Mouse (Mus musculus): ENCODE data around the gene Cks2. TPM values are rescaled to one million over a fixed set of nuclear protein-coding genes. Genes with fewer than 3 reads are reported as not detected.

The Cks2 gene
- 76.0 and 78.7 TPM in 2 replicates for polyA plus RNA-seq (2015; fragmentation: Nextera tagmentation; extraction: Ambion mirVana)

- H3K27ac ChIP-seq, result peak within 1 kb of the TSS; percentile 66; the same call in 1 of the 2 replicates
- H3K27me3 ChIP-seq, result no peaks in the 10 kb centered on the region
- peak within 1 kb of the TSS; percentile 71 for H3K4me3 ChIP-seq
- ATAC-seq (ENCODE audit: low FRiP score), result peak; percentile 99
- peaks cover 9% of the 10 kb centered on the region for H3K4me1 ChIP-seq (replicated peaks)
- peak within 1 kb of the TSS; percentile 93 for H3K4me2 ChIP-seq
- H3K9ac ChIP-seq, result peak within 1 kb of the TSS; percentile 80
- under 1% methylated on average over 83 of the region's 83 CpGs for WGBS
- H3K36me3 ChIP-seq, result no peaks in the 10 kb centered on the region
- no peaks in the 10 kb centered on the region for H3K9me3 ChIP-seq
These were observed at the start of gene Cks2 for GRCm38 (mm10) chr13:51644829-51645789. Cks2 (plus strand) TSS chr13:51645232.

GRCm38 (mm10) chr13:51595404-51595803 is 49.6 kb upstream of the Cks2 start:
- peaks cover 17% of the 10 kb centered on the region for H3K27me3 ChIP-seq
- no peaks in the 10 kb centered on the region for H3K9me3 ChIP-seq
- peak; percentile 46; the same call in 1 of the 2 replicates for ATAC-seq (ENCODE audit: low FRiP score)
- peaks cover 13% of the 10 kb centered on the region for H3K4me1 ChIP-seq (replicated peaks)
- WGBS, result 23% methylated on average over 11 of the region's 11 CpGs
- H3K27ac ChIP-seq, result no peak overlapping the region
- peak overlapping the region; percentile 45 for H3K4me3 ChIP-seq
- no peak overlapping the region for H3K9ac ChIP-seq
- H3K36me3 ChIP-seq, result no peaks in the 10 kb centered on the region
- H3K4me2 ChIP-seq, result peak overlapping the region; percentile 73

GRCm38 (mm10) chr13:51598063-51598462 is 47.0 kb upstream of the Cks2 start:
- H3K4me1 ChIP-seq (replicated peaks), result peaks cover 18% of the 10 kb centered on the region
- WGBS, result 58% methylated on average over 2 of the region's 2 CpGs
- no peaks in the 10 kb centered on the region for H3K36me3 ChIP-seq
- H3K4me2 ChIP-seq, result no peak overlapping the region
- no peak overlapping the region for H3K4me3 ChIP-seq
- H3K27me3 ChIP-seq, result peaks cover 17% of the 10 kb centered on the region
- no peak overlapping the region for H3K27ac ChIP-seq
- no peaks in the 10 kb centered on the region for H3K9me3 ChIP-seq
- no peak for ATAC-seq (ENCODE audit: low FRiP score)
- H3K9ac ChIP-seq, result no peak overlapping the region

GRCm38 (mm10) chr13:51600169-51600568 is 44.9 kb upstream of the Cks2 start:
- 90% methylated on average over 8 of the region's 8 CpGs for WGBS
- H3K27ac ChIP-seq, result no peak overlapping the region

GRCm38 (mm10) chr13:51602764-51603163 is 42.3 kb upstream of the Cks2 start:
- H3K9me3 ChIP-seq, result no peaks in the 10 kb centered on the region
- peak overlapping the region; percentile 48 for H3K4me2 ChIP-seq
- no peak for ATAC-seq (ENCODE audit: low FRiP score)
- H3K27ac ChIP-seq, result no peak overlapping the region
- no peaks in the 10 kb centered on the region for H3K27me3 ChIP-seq
- H3K9ac ChIP-seq, result no peak overlapping the region
- H3K4me3 ChIP-seq, result no peak overlapping the region
- H3K36me3 ChIP-seq, result no peaks in the 10 kb centered on the region
- peaks cover 17% of the 10 kb centered on the region for H3K4me1 ChIP-seq (replicated peaks)
- 70% methylated on average over 8 of the region's 8 CpGs for WGBS

More at GRCm38 (mm10) chr13:51600169-51600568, 44.9 kb upstream of the Cks2 start:
- Histone ChIP-seq H3K9me3 (no peaks in the 10 kb centered on the region), H3K4me3 (no peak overlapping the region), H3K27me3 (peaks cover 11% of the 10 kb centered on the region), H3K36me3 (no peaks in the 10 kb centered on the region), H3K9ac (no peak overlapping the region), H3K4me2 (no peak overlapping the region), H3K4me1 (replicated peaks) (peaks cover 21% of the 10 kb centered on the region)
- ATAC-seq (ENCODE audit: low FRiP score), result no peak

- Histone ChIP-seq H3K9me3 (no peaks in the 10 kb centered on the region), H3K4me1 (replicated peaks) (peaks cover 17% of the 10 kb centered on the region), H3K27ac (peak overlapping the region; percentile 24; the same call in 1 of the 2 replicates), H3K4me2 (peak overlapping the region; percentile 48), H3K9ac (peak overlapping the region; percentile 39), H3K4me3 (peak overlapping the region; percentile 21), H3K27me3 (no peaks in the 10 kb centered on the region), H3K36me3 (no peaks in the 10 kb centered on the region)
- ATAC-seq (ENCODE audit: low FRiP score), result peak; percentile 84
- WGBS, result 18% methylated on average over 16 of the region's 16 CpGs
These were observed 41.7 kb upstream of the Cks2 start for GRCm38 (mm10) chr13:51603221-51603893.

- peak overlapping the region; percentile 48 for H3K4me2 ChIP-seq
- H3K27me3 ChIP-seq, result no peaks in the 10 kb centered on the region
- ATAC-seq (ENCODE audit: low FRiP score), result peak; percentile 53
- no peaks in the 10 kb centered on the region for H3K36me3 ChIP-seq
- H3K4me3 ChIP-seq, result no peak overlapping the region
- H3K4me1 ChIP-seq (replicated peaks), result peaks cover 17% of the 10 kb centered on the region
- peak overlapping the region; percentile 24; the same call in 1 of the 2 replicates for H3K27ac ChIP-seq
- H3K9me3 ChIP-seq, result no peaks in the 10 kb centered on the region
- no peak overlapping the region for H3K9ac ChIP-seq
- WGBS, result 47% methylated on average over 4 of the region's 4 CpGs
These were observed 41.2 kb upstream of the Cks2 start for GRCm38 (mm10) chr13:51603894-51604244.

GRCm38 (mm10) chr13:51609231-51609630 is 35.8 kb upstream of the Cks2 start:
- ATAC-seq (ENCODE audit: low FRiP score), result no peak
- Histone ChIP-seq H3K27me3 (no peaks in the 10 kb centered on the region), H3K9ac (no peak overlapping the region), H3K9me3 (no peaks in the 10 kb centered on the region), H3K4me2 (no peak overlapping the region), H3K36me3 (no peaks in the 10 kb centered on the region), H3K4me1 (replicated peaks) (peaks cover 6% of the 10 kb centered on the region), H3K27ac (no peak overlapping the region), H3K4me3 (no peak overlapping the region)
- WGBS, result 97% methylated on average over 7 of the region's 7 CpGs

- H3K4me1 ChIP-seq (replicated peaks), result peaks cover 5% of the 10 kb centered on the region; the same call in 1 of the 2 replicates
- H3K36me3 ChIP-seq, result no peaks in the 10 kb centered on the region
- H3K27ac ChIP-seq, result no peak overlapping the region
- H3K4me2 ChIP-seq, result no peak overlapping the region
- no peak for ATAC-seq (ENCODE audit: low FRiP score)
- no peak overlapping the region for H3K9ac ChIP-seq
- no peaks in the 10 kb centered on the region for H3K27me3 ChIP-seq
- no peaks in the 10 kb centered on the region for H3K9me3 ChIP-seq
- H3K4me3 ChIP-seq, result no peak overlapping the region
- WGBS, result 37% methylated on average over 9 of the region's 9 CpGs
These were observed 34.0 kb upstream of the Cks2 start for GRCm38 (mm10) chr13:51611060-51611459.

GRCm38 (mm10) chr13:51611500-51611899 is 33.5 kb upstream of the Cks2 start:
- Histone ChIP-seq H3K27me3 (no peaks in the 10 kb centered on the region), H3K4me1 (replicated peaks) (peaks cover 9% of the 10 kb centered on the region), H3K9ac (no peak overlapping the region), H3K4me3 (no peak overlapping the region), H3K9me3 (no peaks in the 10 kb centered on the region), H3K4me2 (no peak overlapping the region), H3K27ac (no peak overlapping the region), H3K36me3 (no peaks in the 10 kb centered on the region)
- ATAC-seq (ENCODE audit: low FRiP score), result no peak
- 45% methylated on average over 5 of the region's 5 CpGs for WGBS

- 69% methylated on average over 10 of the region's 10 CpGs for WGBS
- H3K27ac ChIP-seq, result no peak overlapping the region
- peaks cover 14% of the 10 kb centered on the region for H3K4me1 ChIP-seq (replicated peaks)
- no peak overlapping the region for H3K4me3 ChIP-seq
- H3K9ac ChIP-seq, result no peak overlapping the region
- H3K4me2 ChIP-seq, result no peak overlapping the region
- no peaks in the 10 kb centered on the region for H3K36me3 ChIP-seq
- no peaks in the 10 kb centered on the region for H3K9me3 ChIP-seq
- no peak for ATAC-seq (ENCODE audit: low FRiP score)
- H3K27me3 ChIP-seq, result no peaks in the 10 kb centered on the region
These were observed 29.2 kb upstream of the Cks2 start for GRCm38 (mm10) chr13:51615815-51616214.

- no peaks in the 10 kb centered on the region for H3K36me3 ChIP-seq
- H3K9ac ChIP-seq, result no peak overlapping the region
- no peak overlapping the region for H3K4me3 ChIP-seq
- WGBS, result 8% methylated on average over 12 of the region's 12 CpGs
- ATAC-seq (ENCODE audit: low FRiP score), result peak; percentile 75
- no peaks in the 10 kb centered on the region for H3K9me3 ChIP-seq
- peak overlapping the region; percentile 23; the same call in 1 of the 2 replicates for H3K27ac ChIP-seq
- peaks cover 9% of the 10 kb centered on the region for H3K4me1 ChIP-seq (replicated peaks)
- H3K4me2 ChIP-seq, result 0 out of 2 replicates have a peak overlapping the region, but pooled peaks have one; percentile 11
- H3K27me3 ChIP-seq, result no peaks in the 10 kb centered on the region
These were observed 28.5 kb upstream of the Cks2 start for GRCm38 (mm10) chr13:51616417-51617044.
